27 mouse cellular contexts compared by ENCODE assay signal in genomic region chr5:72257084-72257483, GRCm38 (mm10).
A peak's percentile ranks its signal among the peaks of the same experiment; 100 is the strongest.
DNase-seq lines count a peak whose midpoint lies in the region; ATAC-seq and TF ChIP-seq lines count a peak whose summit lies in the region.
"Had no signal": no experiment of that assay in that cellular context is flagged by ENCODE, and none has a peak within 500 bp of the region (broad histone marks: within the 10 kb centered on the region; RNA-seq: fewer than 3 reads in every experiment).

No protein-coding gene starts in this region.

- DNase-seq in forebrain, postnatal 0 days, result no peak
- no peak for DNase-seq in heart, postnatal 4 days
- no peak for DNase-seq in left cerebral cortex, adult 2 months (ENCODE audit: extremely low spot score in 1 of 2, low spot score in 2 of 2)
- DNase-seq in left cerebral cortex, adult 8-10 months (ENCODE audit: low spot score in 2 of 2), result no peak
- no peak for DNase-seq in stomach, postnatal 0 days (ENCODE audit: low spot score)
- DNase-seq: adrenal gland, postnatal 10 days; cerebellum, adult 11 months; cerebellum, adult 9-10 months; cerebellum, postnatal 36 days; kidney, adult 9 months; kidney, postnatal 25 days; right cerebral cortex, postnatal 4 days had no signal

- no peak overlapping the region for H3K27ac ChIP-seq in forebrain, postnatal 0 days (ENCODE audit: low read depth, low read length)
- no peak overlapping the region for H3K27ac ChIP-seq in forebrain, embryonic 12.5 days
- H3K27ac ChIP-seq in heart, embryonic 15.5 days, result peak overlapping the region; percentile 3; the same call in 1 of the 2 replicates
- H3K27ac ChIP-seq in left cerebral cortex, adult 2 months, result no peak overlapping the region
- H3K27ac ChIP-seq in stomach, postnatal 0 days (replicated peaks), result no peak overlapping the region
- H3K27ac ChIP-seq: embryonic facial prominence, embryonic 12.5 days; forebrain, embryonic 13.5 days; hindbrain, embryonic 14.5 days; liver, embryonic 15.5 days; lung, embryonic 15.5 days; neural tube, embryonic 12.5 days had no signal

- H3K4me1 ChIP-seq in forebrain, postnatal 0 days (ENCODE audit: insufficient read depth), result no peaks in the 10 kb centered on the region
- H3K4me1 ChIP-seq in forebrain, embryonic 12.5 days, result no peaks in the 10 kb centered on the region
- peaks cover 14% of the 10 kb centered on the region for H3K4me1 ChIP-seq in heart, embryonic 15.5 days (replicated peaks)
- H3K4me1 ChIP-seq in stomach, postnatal 0 days (replicated peaks; ENCODE audit: control insufficient read depth, insufficient read depth), result no peaks in the 10 kb centered on the region
- H3K4me1 ChIP-seq: embryonic facial prominence, embryonic 12.5 days; forebrain, embryonic 13.5 days; lung, embryonic 15.5 days; neural tube, embryonic 12.5 days had no signal

- 55% methylated on average over 10 of the region's 10 CpGs for WGBS in forebrain, postnatal 0 days
- WGBS in forebrain, embryonic 12.5 days, result 87% methylated on average over 10 of the region's 10 CpGs
- 68% methylated on average over 10 of the region's 10 CpGs for WGBS in heart, embryonic 15.5 days
- 61% methylated on average over 10 of the region's 10 CpGs for WGBS in stomach, postnatal 0 days

- no peak overlapping the region for H3K9ac ChIP-seq in forebrain, postnatal 0 days
- no peak overlapping the region for H3K9ac ChIP-seq in forebrain, embryonic 12.5 days
- no peak overlapping the region for H3K9ac ChIP-seq in heart, embryonic 15.5 days
- H3K9ac ChIP-seq in stomach, postnatal 0 days (ENCODE audit: low read length), result no peak overlapping the region
- H3K9ac ChIP-seq: embryonic facial prominence, embryonic 12.5 days; forebrain, embryonic 13.5 days; hindbrain, embryonic 14.5 days; liver, embryonic 15.5 days; lung, embryonic 15.5 days; neural tube, embryonic 12.5 days had no signal

- H3K9me3 ChIP-seq in forebrain, postnatal 0 days (ENCODE audit: low read length), result no peaks in the 10 kb centered on the region
- H3K9me3 ChIP-seq in forebrain, embryonic 12.5 days, result no peaks in the 10 kb centered on the region
- H3K9me3 ChIP-seq in heart, embryonic 15.5 days (replicated peaks), result no peaks in the 10 kb centered on the region
- H3K9me3 ChIP-seq in stomach, postnatal 0 days (ENCODE audit: control insufficient read depth, low read length), result no peaks in the 10 kb centered on the region
- H3K9me3 ChIP-seq: embryonic facial prominence, embryonic 12.5 days; forebrain, embryonic 13.5 days; liver, embryonic 15.5 days; lung, embryonic 15.5 days; neural tube, embryonic 12.5 days had no signal

- no peak overlapping the region for H3K4me3 ChIP-seq in forebrain, postnatal 0 days (ENCODE audit: low read depth, low read length)
- H3K4me3 ChIP-seq in forebrain, embryonic 12.5 days (replicated peaks), result no peak overlapping the region
- H3K4me3 ChIP-seq in heart, embryonic 15.5 days, result no peak overlapping the region
- H3K4me3 ChIP-seq in left cerebral cortex, adult 2 months, result peak overlapping the region; percentile 32
- H3K4me3 ChIP-seq in stomach, postnatal 0 days (ENCODE audit: low read depth, low read length), result 0 out of 2 replicates have a peak overlapping the region, but pooled peaks have one; percentile 1
- H3K4me3 ChIP-seq: embryonic facial prominence, embryonic 12.5 days; forebrain, embryonic 13.5 days; liver, embryonic 15.5 days; lung, embryonic 15.5 days; myocyte; neural tube, embryonic 12.5 days had no signal

- no peak for TF ChIP-seq EP300 in stomach, postnatal 0 days (optimal IDR thresholded peaks at IDR 0.05)

- intact Hi-C loops in left cerebral cortex, adult 2 months (cut with DNase I), result no loop called here

- no peak for ATAC-seq in forebrain, postnatal 0 days
- ATAC-seq in forebrain, embryonic 12.5 days (ENCODE audit: low FRiP score), result no peak
- no peak for ATAC-seq in heart, embryonic 15.5 days (replicated peaks; ENCODE audit: insufficient number of reproducible peaks, insufficient read depth, low FRiP score, low read depth)
- ATAC-seq in stomach, postnatal 0 days (ENCODE audit: low FRiP score, low TSS enrichment), result no peak
- ATAC-seq in monocyte, adult 5-6 weeks (replicated peaks; ENCODE audit: insufficient number of reproducible peaks, low FRiP score, low TSS enrichment, poor library complexity, severe bottlenecking), result no peak
- ATAC-seq: forebrain, embryonic 13.5 days; intestine, postnatal 0 days; midbrain, embryonic 16.5 days; Patski had no signal

- H3K4me2 ChIP-seq in forebrain, postnatal 0 days (ENCODE audit: low read depth), result peak overlapping the region; percentile 15
- H3K4me2 ChIP-seq in forebrain, embryonic 12.5 days, result no peak overlapping the region
- no peak overlapping the region for H3K4me2 ChIP-seq in heart, embryonic 15.5 days
- H3K4me2 ChIP-seq in stomach, postnatal 0 days (replicated peaks; ENCODE audit: low read depth), result no peak overlapping the region; the same call in 1 of the 2 replicates
- H3K4me2 ChIP-seq: embryonic facial prominence, embryonic 12.5 days; forebrain, embryonic 13.5 days; heart, embryonic 11.5 days; hindbrain, embryonic 14.5 days; liver, embryonic 15.5 days; lung, embryonic 15.5 days; midbrain, embryonic 11.5 days; neural tube, embryonic 12.5 days had no signal

- no peak for TF ChIP-seq CTCF in forebrain, postnatal 0 days (IDR thresholded peaks at IDR 0.05; ENCODE audit: low read depth)
- no peak for TF ChIP-seq CTCF in left cerebral cortex, adult 2 months (IDR thresholded peaks at IDR 0.05)
- no peak for TF ChIP-seq CTCF in stomach, postnatal 0 days (IDR thresholded peaks at IDR 0.05; ENCODE audit: low read depth)

- H3K36me3 ChIP-seq in forebrain, postnatal 0 days (ENCODE audit: insufficient read depth), result no peaks in the 10 kb centered on the region
- no peaks in the 10 kb centered on the region for H3K36me3 ChIP-seq in forebrain, embryonic 12.5 days (replicated peaks)
- H3K36me3 ChIP-seq in heart, embryonic 15.5 days, result no peaks in the 10 kb centered on the region; the same call in 1 of the 2 replicates
- no peaks in the 10 kb centered on the region for H3K36me3 ChIP-seq in stomach, postnatal 0 days (ENCODE audit: control insufficient read depth, insufficient read depth, low read length)
- H3K36me3 ChIP-seq: lung, embryonic 15.5 days; neural tube, embryonic 12.5 days had no signal

- no peaks in the 10 kb centered on the region for H3K27me3 ChIP-seq in forebrain, postnatal 0 days (ENCODE audit: insufficient read depth, low read length)
- H3K27me3 ChIP-seq in forebrain, embryonic 12.5 days, result no peaks in the 10 kb centered on the region
- H3K27me3 ChIP-seq in heart, embryonic 15.5 days, result no peaks in the 10 kb centered on the region
- no peaks in the 10 kb centered on the region for H3K27me3 ChIP-seq in stomach, postnatal 0 days (ENCODE audit: control insufficient read depth, insufficient read depth, low read length)
- H3K27me3 ChIP-seq: embryonic facial prominence, embryonic 12.5 days; forebrain, embryonic 13.5 days; liver, embryonic 15.5 days; lung, embryonic 15.5 days; neural tube, embryonic 12.5 days; Patski had no signal

Comparison
In these comparisons a context has a peak if more than half of its experiments do, and no peak if none do; other contexts are left out.
1. H3K4me3 ChIP-seq: peak in left cerebral cortex, adult 2 months (single experiment) and stomach, postnatal 0 days (single experiment); none in forebrain, postnatal 0 days (single experiment), forebrain, embryonic 12.5 days (single experiment) and heart, embryonic 15.5 days (single experiment).